Mouse (Mus musculus) testis, adult 2 months (tissue): ENCODE results near the gene Atp8b4. TPM values are rescaled to one million over a fixed set of nuclear protein-coding genes. Genes with fewer than 3 reads are reported as not detected.

Source experiments
- H3K27ac ChIP-seq: fragments of 200-500 bp; 2 replicates; pipeline ENCODE4 v1.5.1; 2012; ENCODE audit warnings: low read depth, low read length; ENCODE audit not compliant: control insufficient read depth, insufficient read depth
- H3K27me3 ChIP-seq: fragments of 200-500 bp; 2 replicates; pipeline ENCODE4 v1.6.1; 2012; ENCODE audit warnings: mild to moderate bottlenecking, low read length, moderate library complexity; ENCODE audit not compliant: control insufficient read depth, insufficient read depth
- H3K36me3 ChIP-seq: fragments of 200-500 bp; 2 replicates; pipeline ENCODE4 v1.6.1; 2012; ENCODE audit warnings: mild to moderate bottlenecking, low read length; ENCODE audit not compliant: control insufficient read depth, insufficient read depth
- H3K4me1 ChIP-seq: fragments of 200-500 bp; 2 replicates; pipeline ENCODE4 v1.6.1; 2012; ENCODE audit warnings: low read length; ENCODE audit not compliant: control insufficient read depth, insufficient read depth
- H3K4me3 ChIP-seq: fragments of 200-500 bp; 2 replicates; pipeline ENCODE4 v1.5.1; 2012; ENCODE audit warnings: low read depth, mild to moderate bottlenecking, low read length, moderate library complexity, mixed read lengths; ENCODE audit not compliant: control insufficient read depth
- CTCF ChIP-seq: fragments of 200-500 bp; IDR thresholded peaks from 2 replicates; pipeline ENCODE4 v1.5.1; 2012; ENCODE audit warnings: low read depth, mild to moderate bottlenecking, inconsistent platforms, low read length, moderate library complexity; ENCODE audit not compliant: control insufficient read depth, insufficient read depth, insufficient replicate concordance
- POLR2A ChIP-seq: fragments of 200-500 bp; IDR thresholded peaks from 2 replicates; pipeline ENCODE4 v1.6.1; 2012; ENCODE audit warnings: low read depth, mild to moderate bottlenecking, inconsistent platforms, low read length, moderate library complexity; ENCODE audit not compliant: control insufficient read depth
- polyA plus RNA-seq: library from polyadenylated mRNA; depleted of rRNA; stranded (reverse); fragments of >200 nt; gene quantifications from 2 replicates; pipeline ENCODE4 v1.2.3, GENCODE M21; 2012

Atp8b4 gene
- polyA plus RNA-seq, 1 experiment: 0.32 TPM

- no peak overlapping the region for H3K27ac ChIP-seq
- H3K4me3 ChIP-seq: no peak overlapping the region
- H3K4me1 ChIP-seq: peaks cover 2% of the 10 kb centered on the region; the same call in 1 of the 2 replicates
- no peaks in the 10 kb centered on the region for H3K36me3 ChIP-seq
- H3K27me3 ChIP-seq: no peaks in the 10 kb centered on the region
- TF ChIP-seq CTCF (no peak), POLR2A (no peak)
Measured at GRCm38 (mm10) chr2:126519872-126520581, 19.6 kb upstream of the Atp8b4 start.

- H3K27me3 ChIP-seq: no peaks in the 10 kb centered on the region
- H3K4me3 ChIP-seq: no peak overlapping the region
- no peak overlapping the region for H3K27ac ChIP-seq
- no peaks in the 10 kb centered on the region for H3K36me3 ChIP-seq
- TF ChIP-seq POLR2A: no peak
- TF ChIP-seq CTCF: no peak
- no peaks in the 10 kb centered on the region for H3K4me1 ChIP-seq
Measured at GRCm38 (mm10) chr2:126515069-126515826, 14.8 kb upstream of the Atp8b4 start.

- Histone ChIP-seq H3K4me3 (no peak overlapping the region), H3K27me3 (no peaks in the 10 kb centered on the region), H3K4me1 (no peaks in the 10 kb centered on the region; the same call in 1 of the 2 replicates), H3K27ac (no peak overlapping the region), H3K36me3 (no peaks in the 10 kb centered on the region)
- TF ChIP-seq POLR2A (no peak), CTCF (no peak)
Measured at GRCm38 (mm10) chr2:126508228-126508627, 7.8 kb upstream of the Atp8b4 start.

- Histone ChIP-seq H3K4me1 (no peaks in the 10 kb centered on the region; the same call in 1 of the 2 replicates), H3K36me3 (no peaks in the 10 kb centered on the region), H3K4me3 (no peak overlapping the region), H3K27ac (no peak overlapping the region), H3K27me3 (no peaks in the 10 kb centered on the region)
- TF ChIP-seq CTCF (no peak), POLR2A (no peak)
Measured at GRCm38 (mm10) chr2:126507477-126507876, 7.0 kb upstream of the Atp8b4 start.

- no peaks in the 10 kb centered on the region for H3K27me3 ChIP-seq
- no peaks in the 10 kb centered on the region for H3K36me3 ChIP-seq
- no peak for TF ChIP-seq POLR2A
- TF ChIP-seq CTCF: no peak
- no peak overlapping the region for H3K27ac ChIP-seq
- no peaks in the 10 kb centered on the region; the same call in 1 of the 2 replicates for H3K4me1 ChIP-seq
- H3K4me3 ChIP-seq: no peak overlapping the region
Measured at GRCm38 (mm10) chr2:126505156-126505555, 4.7 kb upstream of the Atp8b4 start.

- no peaks in the 10 kb centered on the region for H3K36me3 ChIP-seq
- H3K4me1 ChIP-seq: no peaks in the 10 kb centered on the region; the same call in 1 of the 2 replicates
- no peak overlapping the region for H3K27ac ChIP-seq
- H3K4me3 ChIP-seq: no peak overlapping the region
- no peaks in the 10 kb centered on the region for H3K27me3 ChIP-seq
- TF ChIP-seq CTCF (no peak), POLR2A (no peak)
Measured at GRCm38 (mm10) chr2:126499730-126500129, 744 bp downstream of the Atp8b4 start.

GRCm38 (mm10) chr2:126498761-126499452 lies 1.6 kb downstream of the Atp8b4 start:
- Histone ChIP-seq H3K27ac (no peak overlapping the region), H3K36me3 (no peaks in the 10 kb centered on the region), H3K4me1 (no peaks in the 10 kb centered on the region; the same call in 1 of the 2 replicates), H3K4me3 (no peak overlapping the region), H3K27me3 (no peaks in the 10 kb centered on the region)
- TF ChIP-seq POLR2A (no peak), CTCF (no peak)
